Mouse (Mus musculus): Measurements from ENCODE around the gene Igf1r. TPM values are rescaled to one million over a fixed set of nuclear protein-coding genes. Genes with fewer than 3 reads are reported as not detected.

The Igf1r gene
- total and polyA plus RNA-seq, 2 experiments from 2014 or later = 12.1 to 40.3 TPM

GRCm38 (mm10) chr7:67986816-67987215, 34.2 kb downstream of the Igf1r start:
- peaks cover 13% of the 10 kb centered on the region for H3K4me1 ChIP-seq (ENCODE audit: insufficient read depth, low read length)
- WGBS = 82% methylated on average over 11 of the region's 11 CpGs
- DNase-seq (ENCODE audit: low spot score) = no peak

GRCm38 (mm10) chr7:67989376-67989775, 36.7 kb downstream of the Igf1r start:
- no peak for TF ChIP-seq CTCF (IDR thresholded peaks at IDR 0.05)
- DNase-seq (ENCODE audit: low spot score) = no peak
- Histone ChIP-seq H3K9me3 (ENCODE audit: low read length) (no peaks in the 10 kb centered on the region), H3K36me3 (ENCODE audit: insufficient read depth, low read length) (no peaks in the 10 kb centered on the region), H3K27me3 (ENCODE audit: insufficient read depth, low read length) (no peaks in the 10 kb centered on the region), H3K4me1 (ENCODE audit: insufficient read depth, low read length) (peaks cover 10% of the 10 kb centered on the region; the same call in 1 of the 2 replicates), H3K27ac (ENCODE audit: low read depth, low read length) (no peak overlapping the region), H3K4me2 (ENCODE audit: low read depth, low read length, poor library complexity, severe bottlenecking) (no peak overlapping the region), H3K9ac (replicated peaks; ENCODE audit: low read length, poor library complexity, severe bottlenecking) (no peak overlapping the region), H3K4me3 (ENCODE audit: low read depth, low read length) (no peak overlapping the region)
- ATAC-seq (ENCODE audit: low FRiP score) = no peak
- 63% methylated on average over 2 of the region's 2 CpGs for WGBS

More at GRCm38 (mm10) chr7:67986816-67987215, 34.2 kb downstream of the Igf1r start:
- ATAC-seq (ENCODE audit: low FRiP score) = no peak
- Histone ChIP-seq H3K4me3 (ENCODE audit: low read depth, low read length) (no peak overlapping the region), H3K36me3 (ENCODE audit: insufficient read depth, low read length) (no peaks in the 10 kb centered on the region), H3K27ac (ENCODE audit: low read depth, low read length) (no peak overlapping the region), H3K4me2 (ENCODE audit: low read depth, low read length, poor library complexity, severe bottlenecking) (no peak overlapping the region), H3K9me3 (ENCODE audit: low read length) (no peaks in the 10 kb centered on the region), H3K27me3 (ENCODE audit: insufficient read depth, low read length) (no peaks in the 10 kb centered on the region), H3K9ac (replicated peaks; ENCODE audit: low read length, poor library complexity, severe bottlenecking) (no peak overlapping the region)
- no peak for TF ChIP-seq CTCF (IDR thresholded peaks at IDR 0.05)

GRCm38 (mm10) chr7:67993614-67994013, 41.0 kb downstream of the Igf1r start:
- H3K27me3 ChIP-seq (ENCODE audit: insufficient read depth, low read length) = no peaks in the 10 kb centered on the region
- no peak for DNase-seq (ENCODE audit: low spot score)
- no peaks in the 10 kb centered on the region for H3K9me3 ChIP-seq (ENCODE audit: low read length)
- 95% methylated on average over 4 of the region's 4 CpGs for WGBS
- TF ChIP-seq CTCF (IDR thresholded peaks at IDR 0.05) = no peak
- H3K27ac ChIP-seq (ENCODE audit: low read depth, low read length) = no peak overlapping the region
- no peak overlapping the region for H3K9ac ChIP-seq (replicated peaks; ENCODE audit: low read length, poor library complexity, severe bottlenecking)
- no peak for ATAC-seq (ENCODE audit: low FRiP score)
- no peak overlapping the region for H3K4me2 ChIP-seq (ENCODE audit: low read depth, low read length, poor library complexity, severe bottlenecking)
- peaks cover 13% of the 10 kb centered on the region; the same call in 1 of the 2 replicates for H3K4me1 ChIP-seq (ENCODE audit: insufficient read depth, low read length)
- no peak overlapping the region for H3K4me3 ChIP-seq (ENCODE audit: low read depth, low read length)
- H3K36me3 ChIP-seq (ENCODE audit: insufficient read depth, low read length) = no peaks in the 10 kb centered on the region

GRCm38 (mm10) chr7:67994346-67994858, 41.8 kb downstream of the Igf1r start:
- H3K4me3 ChIP-seq (ENCODE audit: low read depth, low read length) = no peak overlapping the region
- DNase-seq (ENCODE audit: low spot score) (no peak), ATAC-seq (ENCODE audit: low FRiP score) (no peak)
- 86% methylated on average over 7 of the region's 7 CpGs for WGBS
- no peak overlapping the region for H3K4me2 ChIP-seq (ENCODE audit: low read depth, low read length, poor library complexity, severe bottlenecking)
- no peaks in the 10 kb centered on the region for H3K27me3 ChIP-seq (ENCODE audit: insufficient read depth, low read length)
- no peaks in the 10 kb centered on the region for H3K36me3 ChIP-seq (ENCODE audit: insufficient read depth, low read length)
- no peaks in the 10 kb centered on the region for H3K9me3 ChIP-seq (ENCODE audit: low read length)
- H3K27ac ChIP-seq (ENCODE audit: low read depth, low read length) = no peak overlapping the region
- no peak for TF ChIP-seq CTCF (IDR thresholded peaks at IDR 0.05)
- no peak overlapping the region for H3K9ac ChIP-seq (replicated peaks; ENCODE audit: low read length, poor library complexity, severe bottlenecking)
- H3K4me1 ChIP-seq (ENCODE audit: insufficient read depth, low read length) = peaks cover 13% of the 10 kb centered on the region; the same call in 1 of the 2 replicates

GRCm38 (mm10) chr7:67995276-67995675, 42.6 kb downstream of the Igf1r start:
- Histone ChIP-seq H3K9ac (replicated peaks; ENCODE audit: low read length, poor library complexity, severe bottlenecking) (no peak overlapping the region), H3K36me3 (ENCODE audit: insufficient read depth, low read length) (no peaks in the 10 kb centered on the region), H3K4me1 (ENCODE audit: insufficient read depth, low read length) (peaks cover 13% of the 10 kb centered on the region; the same call in 1 of the 2 replicates), H3K4me3 (ENCODE audit: low read depth, low read length) (no peak overlapping the region), H3K27me3 (ENCODE audit: insufficient read depth, low read length) (no peaks in the 10 kb centered on the region), H3K9me3 (ENCODE audit: low read length) (no peaks in the 10 kb centered on the region), H3K4me2 (ENCODE audit: low read depth, low read length, poor library complexity, severe bottlenecking) (no peak overlapping the region), H3K27ac (ENCODE audit: low read depth, low read length) (no peak overlapping the region)
- DNase-seq (ENCODE audit: low spot score) (no peak), ATAC-seq (ENCODE audit: low FRiP score) (no peak)
- WGBS = 45% methylated on average over 8 of the region's 8 CpGs
- no peak for TF ChIP-seq CTCF (IDR thresholded peaks at IDR 0.05)

- Histone ChIP-seq H3K9ac (replicated peaks; ENCODE audit: low read length, poor library complexity, severe bottlenecking) (no peak overlapping the region), H3K27ac (ENCODE audit: low read depth, low read length) (peak overlapping the region; percentile 32; the same call in 1 of the 2 replicates), H3K27me3 (ENCODE audit: insufficient read depth, low read length) (no peaks in the 10 kb centered on the region), H3K4me1 (ENCODE audit: insufficient read depth, low read length) (peaks cover 13% of the 10 kb centered on the region; the same call in 1 of the 2 replicates), H3K9me3 (ENCODE audit: low read length) (no peaks in the 10 kb centered on the region), H3K36me3 (ENCODE audit: insufficient read depth, low read length) (no peaks in the 10 kb centered on the region), H3K4me3 (ENCODE audit: low read depth, low read length) (no peak overlapping the region), H3K4me2 (ENCODE audit: low read depth, low read length, poor library complexity, severe bottlenecking) (no peak overlapping the region)
- ATAC-seq (ENCODE audit: low FRiP score) (no peak), DNase-seq (ENCODE audit: low spot score) (no peak)
- no peak for TF ChIP-seq CTCF (IDR thresholded peaks at IDR 0.05)
- WGBS = 38% methylated on average over 12 of the region's 12 CpGs
These were observed 43.8 kb downstream of the Igf1r start for GRCm38 (mm10) chr7:67996202-67996960.
